In the genomic region with DNA sequence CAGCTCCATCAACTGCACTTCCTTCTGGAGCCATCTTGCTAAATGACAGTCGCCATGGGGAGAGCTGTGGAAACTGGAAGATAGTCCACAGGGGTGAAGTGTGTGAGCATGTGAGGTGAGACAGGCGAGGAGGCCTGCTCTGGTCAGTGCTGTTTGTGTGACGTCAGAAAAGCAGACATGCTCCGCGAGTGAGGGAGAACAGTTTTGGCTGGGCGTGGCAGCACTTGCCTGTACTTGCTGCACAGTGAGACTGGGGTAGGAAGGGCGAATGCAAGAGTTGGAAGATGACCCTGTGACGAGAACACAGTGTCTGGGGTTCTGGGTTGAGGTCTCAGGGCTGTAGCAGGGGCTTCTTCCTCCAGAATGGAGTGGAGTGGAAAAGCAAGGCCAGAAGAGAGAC, we compare ENCODE assay signal across 15 mouse cellular contexts. TPM values are rescaled to one million over a fixed set of nuclear protein-coding genes. Genes with fewer than 3 reads are reported as not detected.
DNase-seq lines count a peak whose midpoint lies in the region; ATAC-seq lines count a peak whose summit lies in the region.
"Had no signal": no experiment of that assay in that cellular context is flagged by ENCODE, and none has a peak within 500 bp of the region (broad histone marks: within the 10 kb centered on the region; RNA-seq: fewer than 3 reads in every experiment).

No protein-coding gene starts in this region.

- H3K36me3 ChIP-seq in hindbrain, embryonic 12.5 days = peaks cover 45% of the 10 kb centered on the region
- H3K36me3 ChIP-seq in hindbrain, embryonic 14.5 days (replicated peaks; ENCODE audit: control insufficient read depth, insufficient read depth) = peaks cover 33% of the 10 kb centered on the region
- peaks cover 40% of the 10 kb centered on the region for H3K36me3 ChIP-seq in neural tube, embryonic 12.5 days
- H3K36me3 ChIP-seq in neural tube, embryonic 15.5 days = peaks cover 47% of the 10 kb centered on the region
- H3K36me3 ChIP-seq in embryonic facial prominence, embryonic 14.5 days (ENCODE audit: control insufficient read depth, insufficient read depth, low read length) = peaks cover 44% of the 10 kb centered on the region
- peaks cover 5% of the 10 kb centered on the region; the same call in 1 of the 2 replicates for H3K36me3 ChIP-seq in liver, embryonic 11.5 days (ENCODE audit: control insufficient read depth, insufficient read depth, low read length)

- H3K4me1 ChIP-seq in hindbrain, embryonic 12.5 days = 0 out of 2 replicates have a peak, but pooled peaks cover 8% of the 10 kb centered on the region
- no peaks in the 10 kb centered on the region for H3K4me1 ChIP-seq in hindbrain, embryonic 14.5 days (replicated peaks; ENCODE audit: control insufficient read depth, insufficient read depth, low read length)
- peaks cover 6% of the 10 kb centered on the region; the same call in 1 of the 2 replicates for H3K4me1 ChIP-seq in neural tube, embryonic 12.5 days
- H3K4me1 ChIP-seq in neural tube, embryonic 15.5 days = peaks cover 4% of the 10 kb centered on the region; the same call in 1 of the 2 replicates
- peaks cover 27% of the 10 kb centered on the region for H3K4me1 ChIP-seq in embryonic facial prominence, embryonic 14.5 days (ENCODE audit: control insufficient read depth, insufficient read depth, low read length)
- peaks cover 5% of the 10 kb centered on the region; the same call in 1 of the 2 replicates for H3K4me1 ChIP-seq in liver, embryonic 11.5 days (replicated peaks; ENCODE audit: control insufficient read depth, insufficient read depth, low read length)
- H3K4me1 ChIP-seq: liver, embryonic 15.5 days had no signal

- WGBS in hindbrain, embryonic 12.5 days = 86% methylated on average over 8 of the region's 8 CpGs
- WGBS in hindbrain, embryonic 14.5 days = 92% methylated on average over 8 of the region's 8 CpGs
- WGBS in neural tube, embryonic 12.5 days = 89% methylated on average over 8 of the region's 8 CpGs
- 91% methylated on average over 8 of the region's 8 CpGs for WGBS in neural tube, embryonic 15.5 days
- 62% methylated on average over 8 of the region's 8 CpGs for WGBS in embryonic facial prominence, embryonic 14.5 days
- 82% methylated on average over 8 of the region's 8 CpGs for WGBS in liver, embryonic 11.5 days

- ATAC-seq in hindbrain, embryonic 12.5 days (ENCODE audit: low FRiP score) = no peak
- ATAC-seq in hindbrain, embryonic 14.5 days (ENCODE audit: low FRiP score) = no peak
- no peak for ATAC-seq in neural tube, embryonic 12.5 days (ENCODE audit: low FRiP score, low read depth)
- no peak for ATAC-seq in neural tube, embryonic 15.5 days (ENCODE audit: low FRiP score)
- ATAC-seq in embryonic facial prominence, embryonic 14.5 days (ENCODE audit: low read depth) = no peak
- ATAC-seq in liver, embryonic 11.5 days (replicated peaks; ENCODE audit: low FRiP score) = no peak
- ATAC-seq: inflammation-experienced regulatory T-cells, adult 6 months had no signal

- no peaks in the 10 kb centered on the region for H3K9me3 ChIP-seq in hindbrain, embryonic 12.5 days (replicated peaks)
- no peaks in the 10 kb centered on the region for H3K9me3 ChIP-seq in hindbrain, embryonic 14.5 days (ENCODE audit: control insufficient read depth, low read length)
- no peaks in the 10 kb centered on the region for H3K9me3 ChIP-seq in neural tube, embryonic 12.5 days
- H3K9me3 ChIP-seq in neural tube, embryonic 15.5 days (replicated peaks) = no peaks in the 10 kb centered on the region
- no peaks in the 10 kb centered on the region for H3K9me3 ChIP-seq in embryonic facial prominence, embryonic 14.5 days (ENCODE audit: control insufficient read depth, low read length)
- no peaks in the 10 kb centered on the region for H3K9me3 ChIP-seq in liver, embryonic 11.5 days (ENCODE audit: control insufficient read depth, low read length)
- H3K9me3 ChIP-seq: liver, embryonic 15.5 days had no signal

- H3K4me2 ChIP-seq in hindbrain, embryonic 12.5 days (replicated peaks) = peak overlapping the region; percentile 33
- H3K4me2 ChIP-seq in hindbrain, embryonic 14.5 days (replicated peaks) = no peak overlapping the region
- H3K4me2 ChIP-seq in neural tube, embryonic 12.5 days (replicated peaks) = peak overlapping the region; percentile 9; the same call in 1 of the 2 replicates
- H3K4me2 ChIP-seq in neural tube, embryonic 15.5 days = no peak overlapping the region
- H3K4me2 ChIP-seq in embryonic facial prominence, embryonic 14.5 days (ENCODE audit: low read depth, low read length) = peak overlapping the region; percentile 46
- no peak overlapping the region for H3K4me2 ChIP-seq in liver, embryonic 11.5 days
- H3K4me2 ChIP-seq: liver, embryonic 15.5 days; midbrain, embryonic 11.5 days had no signal

- DNase-seq in hindbrain, embryonic 14.5 days (ENCODE audit: low spot score) = no peak
- peak; percentile 28 for DNase-seq in embryonic facial prominence, embryonic 14.5 days (ENCODE audit: low spot score)
- no peak for DNase-seq in liver, embryonic 11.5 days (ENCODE audit: low spot score)
- no peak for DNase-seq in testis, postnatal 10 days (ENCODE audit: low spot score)
- DNase-seq: adrenal gland, postnatal 25 days; cerebellum, postnatal 14 days; heart, postnatal 36 days; kidney, postnatal 4 days; thymus, adult 18-20 months had no signal

- peak overlapping the region; percentile 26 for H3K4me3 ChIP-seq in hindbrain, embryonic 12.5 days
- no peak overlapping the region for H3K4me3 ChIP-seq in hindbrain, embryonic 14.5 days (replicated peaks; ENCODE audit: low read length)
- H3K4me3 ChIP-seq in neural tube, embryonic 12.5 days = no peak overlapping the region
- H3K4me3 ChIP-seq in neural tube, embryonic 15.5 days (replicated peaks) = no peak overlapping the region
- H3K4me3 ChIP-seq in embryonic facial prominence, embryonic 14.5 days (ENCODE audit: low read depth, low read length) = peak overlapping the region; percentile 37
- no peak overlapping the region for H3K4me3 ChIP-seq in liver, embryonic 11.5 days (ENCODE audit: low read depth, low read length)
- H3K4me3 ChIP-seq: liver, embryonic 15.5 days had no signal

- peak overlapping the region; percentile 76 for H3K27ac ChIP-seq in hindbrain, embryonic 12.5 days
- no peak overlapping the region for H3K27ac ChIP-seq in hindbrain, embryonic 14.5 days
- no peak overlapping the region for H3K27ac ChIP-seq in neural tube, embryonic 12.5 days
- no peak overlapping the region for H3K27ac ChIP-seq in neural tube, embryonic 15.5 days (replicated peaks)
- H3K27ac ChIP-seq in embryonic facial prominence, embryonic 14.5 days (replicated peaks; ENCODE audit: low read depth, low read length) = peak overlapping the region; percentile 94
- no peak overlapping the region for H3K27ac ChIP-seq in liver, embryonic 11.5 days (ENCODE audit: low read depth, low read length)
- H3K27ac ChIP-seq: liver, embryonic 15.5 days had no signal

- H3K27me3 ChIP-seq in hindbrain, embryonic 12.5 days = no peaks in the 10 kb centered on the region
- H3K27me3 ChIP-seq in hindbrain, embryonic 14.5 days (ENCODE audit: control insufficient read depth, insufficient read depth, low read length) = no peaks in the 10 kb centered on the region
- no peaks in the 10 kb centered on the region for H3K27me3 ChIP-seq in neural tube, embryonic 12.5 days (replicated peaks)
- H3K27me3 ChIP-seq in neural tube, embryonic 15.5 days (replicated peaks) = no peaks in the 10 kb centered on the region
- no peaks in the 10 kb centered on the region for H3K27me3 ChIP-seq in embryonic facial prominence, embryonic 14.5 days (replicated peaks; ENCODE audit: control insufficient read depth, insufficient read depth, low read length)
- H3K27me3 ChIP-seq in liver, embryonic 11.5 days (replicated peaks; ENCODE audit: control insufficient read depth, insufficient read depth, low read length) = no peaks in the 10 kb centered on the region
- H3K27me3 ChIP-seq: liver, embryonic 15.5 days had no signal

- peak overlapping the region; percentile 44; the same call in 1 of the 2 replicates for H3K9ac ChIP-seq in hindbrain, embryonic 12.5 days
- no peak overlapping the region for H3K9ac ChIP-seq in hindbrain, embryonic 14.5 days
- H3K9ac ChIP-seq in neural tube, embryonic 12.5 days = peak overlapping the region; percentile 13; the same call in 1 of the 2 replicates
- H3K9ac ChIP-seq in neural tube, embryonic 15.5 days (replicated peaks) = no peak overlapping the region
- H3K9ac ChIP-seq in embryonic facial prominence, embryonic 14.5 days (ENCODE audit: low read depth, low read length) = peak overlapping the region; percentile 65
- H3K9ac ChIP-seq in liver, embryonic 11.5 days (ENCODE audit: low read depth, low read length) = no peak overlapping the region
- H3K9ac ChIP-seq: liver, embryonic 15.5 days had no signal

RNA-seq across cellular contexts. Expression of gene Psmd7, which starts 41.4 kb away (rescaled TPM):
- 291 and 295 TPM in 2 replicates for polyA plus RNA-seq in hindbrain, embryonic 12.5 days (2016; fragmentation: Nextera tagmentation; extraction: Ambion mirVana)
- polyA plus RNA-seq in hindbrain, embryonic 14.5 days (2014; fragmentation: Nextera tagmentation; extraction: Ambion mirVana) = 219 and 236 TPM in 2 replicates
- 287 and 293 TPM in 2 replicates for polyA plus RNA-seq in neural tube, embryonic 12.5 days (2016; fragmentation: Nextera tagmentation; extraction: Ambion mirVana)
- polyA plus RNA-seq in neural tube, embryonic 15.5 days (2015; fragmentation: Nextera tagmentation; extraction: Ambion mirVana) = 242 and 256 TPM in 2 replicates
- polyA plus RNA-seq in embryonic facial prominence, embryonic 14.5 days (2014; fragmentation: Nextera tagmentation; extraction: Ambion mirVana) = 252 and 269 TPM in 2 replicates
- polyA plus RNA-seq in liver, embryonic 11.5 days (2014; fragmentation: Nextera tagmentation; extraction: Ambion mirVana) = 358 and 365 TPM in 2 replicates

Comparison
In these comparisons a context has a peak if more than half of its experiments do, and no peak if none do; other contexts are left out.
1. H3K27ac ChIP-seq: peak in hindbrain, embryonic 12.5 days (single experiment) and embryonic facial prominence, embryonic 14.5 days (single experiment); none in hindbrain, embryonic 14.5 days (single experiment), neural tube, embryonic 12.5 days (single experiment), neural tube, embryonic 15.5 days (single experiment) and liver, embryonic 11.5 days (single experiment).
2. H3K4me2 ChIP-seq: peak in hindbrain, embryonic 12.5 days (single experiment), neural tube, embryonic 12.5 days (single experiment) and embryonic facial prominence, embryonic 14.5 days (single experiment); none in hindbrain, embryonic 14.5 days (single experiment), neural tube, embryonic 15.5 days (single experiment) and liver, embryonic 11.5 days (single experiment).
3. H3K4me3 ChIP-seq: peak in hindbrain, embryonic 12.5 days (single experiment) and embryonic facial prominence, embryonic 14.5 days (single experiment); none in hindbrain, embryonic 14.5 days (single experiment), neural tube, embryonic 12.5 days (single experiment), neural tube, embryonic 15.5 days (single experiment) and liver, embryonic 11.5 days (single experiment).
4. H3K9ac ChIP-seq: peak in hindbrain, embryonic 12.5 days (single experiment), neural tube, embryonic 12.5 days (single experiment) and embryonic facial prominence, embryonic 14.5 days (single experiment); none in hindbrain, embryonic 14.5 days (single experiment), neural tube, embryonic 15.5 days (single experiment) and liver, embryonic 11.5 days (single experiment).